Mouse (Mus musculus) gastrocnemius, postnatal 36 days (tissue): Measurements from ENCODE around the gene Ncoa6. TPM values are rescaled to one million over a fixed set of nuclear protein-coding genes. Genes with fewer than 3 reads are reported as not detected.

ENCODE experiments used
- DNase-seq, 2 experiments: peaks; one replicate each; pipeline ENCODE4 v3.0.0; 2022
- intact Hi-C: fragments of 180-260 bp; cut with DNase I; formaldehyde crosslinking; loops from one replicate; pipeline ENCODE4 v1.15.1; 2025
- microRNA-seq, 2 experiments: library from miRNA; unstranded; fragments of <30 nt; microRNA quantifications; one replicate each; pipeline ENCODE4 v1.2.0; 2021
- total RNA-seq, 2 experiments: library from RNA; stranded (reverse); gene quantifications; 2 replicates each; pipeline ENCODE4 v1.2.3; 2021

The Ncoa6 gene
- total RNA-seq, 2 experiments from 2014 or later, result 14.0 to 17.0 TPM

DNA sequence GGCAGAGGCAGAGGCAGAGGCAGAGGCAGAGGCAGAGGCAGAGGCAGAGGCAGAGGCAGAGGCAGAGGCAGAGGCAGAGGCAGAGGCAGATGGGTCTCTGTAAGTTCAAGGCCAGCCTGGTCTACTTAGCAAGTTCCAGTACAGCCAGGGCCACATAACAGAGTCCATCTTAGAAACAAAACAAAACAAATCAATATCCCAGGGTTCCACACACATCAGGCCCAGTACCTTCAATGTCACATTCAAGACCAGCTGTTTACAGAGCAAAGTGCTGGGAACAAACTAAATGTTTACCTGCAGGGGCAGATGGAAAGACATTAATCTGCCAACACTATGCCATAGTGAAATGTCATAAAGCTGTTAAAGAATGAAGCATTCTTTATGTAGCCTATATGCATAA, 99.2 kb downstream of the Ncoa6 start:
- intact Hi-C loops, result no loop called here
- no peak for DNase-seq

DNA sequence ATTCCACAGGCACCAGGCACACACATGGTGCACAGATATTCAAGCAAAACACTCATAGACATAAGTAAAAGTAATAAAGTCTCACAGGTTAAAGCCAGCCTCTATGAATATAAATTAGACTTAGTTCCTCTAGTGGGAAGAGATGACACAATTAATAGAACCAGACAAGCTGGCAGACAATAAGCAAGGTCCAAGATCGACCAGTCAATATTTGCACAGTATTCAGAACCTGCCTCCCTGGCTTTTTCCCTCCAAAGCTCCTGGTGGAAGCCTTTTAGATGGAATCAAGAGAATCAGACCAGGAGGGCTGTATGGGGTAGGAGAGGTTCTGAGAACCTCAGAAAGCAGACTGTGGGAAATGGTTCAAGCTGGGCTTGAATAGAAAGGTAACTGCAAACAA, 99.8 kb downstream of the Ncoa6 start:
- intact Hi-C loops, result no loop called here
- no peak for DNase-seq

DNA sequence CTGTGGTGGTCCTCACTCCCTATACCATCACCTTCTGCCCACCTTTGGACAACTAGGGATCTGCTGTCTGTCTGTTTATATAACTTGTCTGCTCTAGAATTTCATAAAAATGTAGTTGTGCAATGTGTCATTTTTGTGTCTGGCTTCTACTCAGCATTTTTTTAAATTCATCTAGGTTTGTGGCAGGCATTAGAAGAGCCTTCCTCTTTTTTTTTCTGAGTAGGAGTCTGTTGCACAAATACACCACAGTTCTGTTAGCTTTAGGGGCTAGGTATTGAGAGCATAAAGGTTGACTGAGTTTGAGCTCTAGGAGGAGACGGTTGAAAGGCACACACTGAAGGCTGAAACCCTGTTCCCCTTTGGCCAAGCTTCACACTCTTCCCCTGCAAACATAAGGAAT, 100.4 kb downstream of the Ncoa6 start:
- DNase-seq, result no peak
- intact Hi-C loops, result no loop called here

DNA sequence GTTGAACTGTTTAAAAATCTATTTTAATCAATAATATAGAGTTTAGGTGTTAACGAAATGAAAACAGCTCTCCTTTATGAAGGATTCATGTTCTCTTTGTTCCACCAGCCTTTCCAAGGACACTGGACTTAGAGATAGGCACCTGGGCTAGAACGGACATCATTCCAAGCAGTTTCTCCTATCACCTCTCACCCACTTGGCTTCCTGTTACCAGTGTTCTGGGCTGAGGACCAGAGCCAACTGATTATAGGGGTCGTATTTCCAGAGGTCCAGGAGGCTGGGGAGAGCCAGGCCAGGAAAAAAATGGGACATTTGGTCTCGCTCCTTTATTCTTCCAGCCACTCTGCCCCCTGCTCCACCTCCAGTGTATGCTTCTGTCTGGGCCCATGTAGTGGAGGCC, 101.2 kb downstream of the Ncoa6 start:
- intact Hi-C loops, result no loop called here

DNA sequence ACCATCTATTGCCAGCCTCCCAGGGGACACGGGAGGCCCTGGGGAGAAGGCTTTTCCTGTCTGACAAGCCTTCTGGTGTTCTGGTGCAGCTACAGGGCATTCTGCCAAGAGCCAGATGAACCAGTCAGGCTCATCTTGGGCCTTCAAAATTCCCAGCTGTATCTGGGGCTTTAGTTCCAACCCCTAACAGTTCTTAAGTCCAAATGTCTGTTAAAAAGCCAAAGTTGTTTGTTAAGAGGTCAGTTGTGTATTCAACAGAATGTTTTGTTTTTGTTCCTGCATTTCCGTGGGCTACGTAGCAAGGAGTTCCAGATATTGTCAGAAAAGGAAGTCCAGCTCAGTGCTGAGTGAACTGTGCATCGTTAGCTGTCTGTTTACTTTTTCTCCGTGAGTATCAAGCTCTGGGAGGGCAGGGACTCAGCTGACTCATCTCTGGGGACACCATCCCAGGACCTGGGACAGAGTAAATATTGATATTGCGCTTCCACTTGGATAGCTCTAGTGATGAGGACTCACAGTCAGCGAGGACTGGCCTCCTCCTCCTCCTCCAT, 104.3 kb downstream of the Ncoa6 start:
- peak in 1 of 2 experiments; percentile 68 for DNase-seq
- intact Hi-C loops, result no loop called here

More for the DNA sequence above, 101.2 kb downstream of the Ncoa6 start:
- DNase-seq, result no peak

DNA sequence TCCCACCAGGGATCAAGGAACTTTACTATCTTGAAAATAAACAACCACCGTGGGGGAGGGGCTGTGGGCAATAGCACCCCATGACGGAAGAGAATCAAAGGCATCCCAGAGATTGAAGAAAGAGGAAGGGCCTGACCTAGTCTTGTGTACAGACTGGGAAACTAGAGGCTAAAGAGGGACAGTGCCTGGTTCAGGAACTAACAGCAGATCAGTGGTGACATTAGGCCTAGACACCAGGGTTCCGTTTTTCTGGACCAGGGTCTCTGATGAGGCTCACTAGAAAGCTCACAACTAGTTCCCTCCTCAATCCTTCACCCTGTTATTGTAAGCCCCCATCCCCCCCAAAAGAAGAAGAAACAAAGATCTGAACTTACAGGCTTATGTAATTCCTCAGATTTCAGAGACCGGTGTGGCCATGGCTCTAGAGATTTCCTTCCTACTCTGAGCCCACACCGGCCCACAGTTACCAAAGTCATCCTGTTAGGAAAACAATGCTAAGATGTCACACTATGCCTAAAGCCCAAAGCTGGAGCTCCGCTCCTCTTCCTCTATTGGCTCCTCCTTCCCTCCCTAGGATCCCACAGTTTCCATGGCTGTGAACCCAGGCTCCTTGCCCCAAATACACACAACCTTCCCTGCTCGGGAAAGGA, 105.9 kb downstream of the Ncoa6 start:
- intact Hi-C loops, result no loop called here
- DNase-seq, result no peak

DNA sequence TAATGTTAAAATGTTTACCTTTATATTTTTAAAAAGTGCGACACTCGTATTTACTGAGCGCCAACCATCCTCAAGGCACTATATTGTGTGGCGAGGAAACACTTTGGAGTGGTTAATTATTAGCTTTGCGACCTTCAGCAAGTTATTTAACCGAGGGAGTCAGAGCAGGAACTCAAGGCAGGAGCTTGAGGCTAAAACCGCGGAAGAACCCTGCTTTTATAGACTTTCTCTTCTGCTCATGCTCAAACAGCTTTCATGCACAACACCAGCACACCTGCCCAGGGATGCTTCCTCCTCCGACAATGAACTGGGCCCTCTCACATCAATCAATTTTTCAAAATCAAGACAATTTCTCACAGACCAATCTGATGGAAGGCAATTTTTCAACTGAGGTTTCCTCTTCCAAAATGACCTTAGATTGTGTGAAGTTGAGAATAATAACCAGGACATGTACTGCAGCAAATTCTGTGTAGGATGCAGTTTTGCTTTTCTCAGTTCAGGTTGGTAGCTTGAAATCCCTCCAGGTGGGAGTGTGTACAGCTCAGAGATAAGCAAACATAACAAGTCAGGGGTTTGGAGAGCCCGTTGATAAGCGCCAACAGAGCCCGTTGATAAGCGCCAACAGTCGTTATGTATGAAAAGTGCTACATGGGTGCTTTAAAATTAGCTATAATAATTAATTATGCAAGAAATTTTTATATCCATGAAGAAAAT, 115.9 kb downstream of the Ncoa6 start:
- intact Hi-C loops, result loop anchor here (2.0 kb wide), 1 partner anchor 23 kb away; the partner anchor contains the start of gene Trp53inp2
- DNase-seq, result no peak

DNA sequence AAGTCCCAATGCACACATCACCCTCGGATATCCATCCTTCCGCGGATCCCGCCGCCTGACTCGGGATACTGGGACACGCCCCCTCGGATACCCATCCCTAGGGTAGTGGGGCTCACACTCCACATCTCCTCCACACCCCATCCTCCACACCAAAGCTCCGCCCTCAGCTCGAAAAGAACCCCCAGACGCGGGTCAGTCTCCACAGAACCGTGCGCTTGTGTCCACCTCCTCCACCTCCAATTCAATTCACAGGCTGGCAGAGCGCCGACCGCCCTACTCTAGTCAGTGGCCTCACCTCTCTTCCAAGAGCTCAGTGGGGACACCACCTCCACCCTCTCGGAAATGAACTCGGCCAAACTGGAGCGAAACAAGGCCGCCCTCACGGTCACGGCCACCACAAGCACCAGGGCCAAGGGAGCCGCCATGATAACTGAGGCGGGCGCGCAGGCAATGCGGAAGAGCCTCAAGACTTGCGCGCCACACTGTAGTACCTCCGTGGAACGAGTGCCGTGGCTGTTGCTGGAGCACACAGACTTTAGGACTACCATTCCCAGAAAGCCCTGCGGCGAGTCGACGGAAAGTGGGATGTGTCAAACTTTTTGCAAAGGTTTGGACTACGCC, 116.6 kb downstream of the Ncoa6 start, which contains the start of gene Pigu:
TSS of gene Pigu (minus strand) at position 460 of the 621 bp plus-strand sequence.
- DNase-seq, result peak; percentile 83 to 85
- intact Hi-C loops, result no loop called here

DNA sequence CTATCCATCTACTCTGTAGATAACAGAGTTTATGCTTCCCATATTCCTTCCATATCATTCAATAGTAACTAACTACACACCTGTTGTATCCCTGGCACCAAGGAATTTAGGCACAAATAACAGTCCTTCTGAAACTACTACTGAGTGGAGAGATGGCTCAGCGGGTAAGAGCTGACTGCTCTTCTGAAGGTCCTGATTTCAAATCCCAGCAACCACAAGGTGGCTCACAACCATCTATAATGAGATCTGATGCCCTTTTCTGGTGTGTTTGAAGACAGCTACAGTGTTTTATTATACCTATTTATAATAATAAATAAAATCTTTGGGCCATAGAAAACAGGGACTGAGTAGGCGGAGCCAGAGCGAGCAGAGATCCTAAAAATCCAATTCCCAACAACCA, 119.3 kb downstream of the Ncoa6 start:
- DNase-seq, result no peak
- intact Hi-C loops, result no loop called here

DNA sequence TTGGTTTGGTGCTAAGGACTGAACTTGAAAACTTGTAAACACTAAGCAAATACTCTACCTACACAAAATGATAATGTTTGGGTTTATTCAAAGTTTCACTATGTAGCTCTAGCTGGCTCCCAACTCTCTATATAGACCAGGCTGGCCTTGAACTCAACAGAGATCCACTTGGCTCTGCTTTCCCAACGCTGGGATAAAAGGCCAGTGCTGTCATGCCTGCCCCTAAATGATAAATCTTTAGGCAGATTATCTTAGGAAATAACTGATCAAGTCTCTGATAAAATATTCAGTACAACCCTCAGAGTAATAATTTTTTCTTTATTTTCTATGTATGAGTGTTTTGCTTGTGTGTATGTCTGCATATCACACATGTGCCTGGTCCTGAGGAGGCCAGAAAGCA, 127.0 kb downstream of the Ncoa6 start:
- intact Hi-C loops, result no loop called here
- DNase-seq, result no peak

Small RNA genes lying within 50 kb of the gene (microRNA-seq; reads per million reads assigned to microRNA genes)
- 0 reads per million in 2 experiments for gene Mir695

Other genes with a start within 250 kb of the Ncoa6 start
- gene Dynlrb1, start 237.4 kb downstream of the Ncoa6 start, total RNA-seq, result 100 to 1,000 TPM in 1 of 2 experiments, 10 to 100 TPM in 1; 94.2 to 104 TPM
- 100 to 1,000 TPM; 259 to 263 TPM for gene Map1lc3a, start 197.6 kb downstream of the Ncoa6 start, total RNA-seq
- gene Pigu, start 116.5 kb downstream of the Ncoa6 start, total RNA-seq, result 10 to 100 TPM; 23.4 to 25.4 TPM
- 100 to 1,000 TPM; 355 to 400 TPM for gene Trp53inp2, start 92.8 kb downstream of the Ncoa6 start, total RNA-seq
- gene Acss2, start 44.1 kb upstream of the Ncoa6 start, total RNA-seq, result 10 to 100 TPM; 29.2 to 33.5 TPM
- gene Ggt7, start 44.3 kb upstream of the Ncoa6 start, total RNA-seq, result under 1 TPM; 0.82 to 0.86 TPM
- gene Gss, start 118.9 kb upstream of the Ncoa6 start, total RNA-seq, result 1 to 10 TPM; 3.7 to 6.0 TPM
- 1 to 10 TPM; 1.9 to 6.8 TPM for gene Myh7b, start 137.3 kb upstream of the Ncoa6 start, total RNA-seq
- gene Trpc4ap, start 218.5 kb upstream of the Ncoa6 start, total RNA-seq, result 10 to 100 TPM; 85.8 to 90.9 TPM